Comparison of ENCODE assay signal across 20 mouse cellular contexts in the genomic region with DNA sequence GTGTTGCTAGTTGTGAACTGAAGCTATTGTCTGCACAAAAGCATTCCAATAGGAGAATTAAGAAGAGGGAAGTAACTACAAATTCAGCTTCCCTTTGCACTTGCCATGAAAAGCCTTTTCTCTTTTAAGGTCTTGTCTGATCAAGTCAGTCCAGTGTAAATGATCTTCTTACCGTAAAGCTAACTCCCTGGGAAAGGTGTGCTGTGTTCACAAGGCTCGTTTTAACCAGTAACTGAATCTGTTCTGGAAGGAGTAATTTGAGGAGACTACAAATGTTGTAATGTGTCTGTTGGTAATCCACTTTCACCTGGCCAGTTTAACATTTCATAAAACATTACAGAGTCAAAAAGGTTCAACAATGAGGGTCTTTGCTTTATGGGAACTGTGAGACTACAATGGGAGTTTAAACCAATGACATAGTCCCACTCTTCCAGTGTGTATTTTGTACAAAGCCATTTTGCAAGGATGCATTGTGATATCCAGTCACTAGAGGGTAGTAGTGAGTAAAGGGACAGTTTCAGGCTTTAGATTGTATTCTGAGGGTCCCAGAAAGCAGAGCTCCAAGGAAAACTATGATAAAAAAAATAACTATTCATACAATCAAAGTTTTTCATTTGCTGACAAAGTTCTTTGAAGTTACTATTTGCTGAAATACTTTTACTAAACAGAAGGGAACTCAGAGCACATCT.
DNase-seq lines count a peak whose midpoint lies in the region; ATAC-seq and TF ChIP-seq lines count a peak whose summit lies in the region.
"Had no signal": no experiment of that assay in that cellular context is flagged by ENCODE, and none has a peak within 500 bp of the region (broad histone marks: within the 10 kb centered on the region; RNA-seq: fewer than 3 reads in every experiment).

No protein-coding gene starts in this region.

- no peak for TF ChIP-seq POLR2A in kidney, adult 2 months (IDR thresholded peaks at IDR 0.05; ENCODE audit: low read depth, low read length)

- no peak for TF ChIP-seq EP300 in lung, postnatal 0 days (IDR thresholded peaks at IDR 0.05)

- no peaks in the 10 kb centered on the region for H3K9me3 ChIP-seq in embryonic facial prominence, embryonic 11.5 days (replicated peaks; ENCODE audit: control insufficient read depth, low read length)
- H3K9me3 ChIP-seq in embryonic facial prominence, embryonic 10.5 days, result no peaks in the 10 kb centered on the region
- H3K9me3 ChIP-seq in lung, postnatal 0 days (ENCODE audit: low read length), result no peaks in the 10 kb centered on the region
- no peaks in the 10 kb centered on the region for H3K9me3 ChIP-seq in embryonic facial prominence, embryonic 15.5 days (replicated peaks)
- H3K9me3 ChIP-seq: forebrain, embryonic 12.5 days; G1E; intestine, embryonic 15.5 days; limb, embryonic 15.5 days; neural tube, embryonic 12.5 days had no signal

- no peaks in the 10 kb centered on the region for H3K4me1 ChIP-seq in embryonic facial prominence, embryonic 11.5 days (ENCODE audit: control insufficient read depth, insufficient read depth, low read length)
- no peaks in the 10 kb centered on the region for H3K4me1 ChIP-seq in embryonic facial prominence, embryonic 10.5 days
- no peaks in the 10 kb centered on the region for H3K4me1 ChIP-seq in kidney, adult 2 months (ENCODE audit: control insufficient read depth, insufficient read depth, low read length)
- no peaks in the 10 kb centered on the region for H3K4me1 ChIP-seq in lung, postnatal 0 days (ENCODE audit: insufficient read depth, low read depth, low read length)
- H3K4me1 ChIP-seq in embryonic facial prominence, embryonic 15.5 days, result no peaks in the 10 kb centered on the region
- H3K4me1 ChIP-seq: forebrain, embryonic 12.5 days; intestine, embryonic 15.5 days; limb, embryonic 15.5 days; neural tube, embryonic 12.5 days had no signal

- peak; percentile 9 for DNase-seq in embryonic facial prominence, embryonic 11.5 days (ENCODE audit: low spot score)
- no peak for DNase-seq in embryonic facial prominence, embryonic 10.5 days (ENCODE audit: low spot score)
- DNase-seq in kidney, adult 2 months, result no peak
- no peak for DNase-seq in kidney, postnatal 25 days
- DNase-seq in lung, postnatal 0 days (ENCODE audit: low spot score), result no peak
- no peak for DNase-seq in lung, adult 18-20 months
- DNase-seq in thymus, postnatal 0 days (ENCODE audit: low spot score), result no peak
- DNase-seq: adrenal gland, adult 2 months; B cell, adult 2 months; cerebellum, postnatal 14 days; kidney, postnatal 10 days; layer of hippocampus, adult 9-11 months; lung, postnatal 14 days; spleen, adult 18-20 months had no signal

- TF ChIP-seq CTCF in kidney, adult 2 months (conservative IDR thresholded peaks at IDR 0.05; ENCODE audit: insufficient read depth, insufficient read length, low read depth, low read length), result 0 out of 2 replicates have a peak, but pooled peaks have one; percentile 11
- peak; percentile 56 for TF ChIP-seq CTCF in lung, postnatal 0 days (IDR thresholded peaks at IDR 0.05)

- 64% methylated on average over 2 of the region's 2 CpGs for WGBS in embryonic facial prominence, embryonic 11.5 days
- 71% methylated on average over 2 of the region's 2 CpGs for WGBS in embryonic facial prominence, embryonic 10.5 days
- 39% methylated on average over 2 of the region's 2 CpGs for WGBS in kidney, adult 2 months
- 60% methylated on average over 2 of the region's 2 CpGs for WGBS in lung, postnatal 0 days
- WGBS in embryonic facial prominence, embryonic 15.5 days, result 41% methylated on average over 2 of the region's 2 CpGs

- no peak overlapping the region for H3K9ac ChIP-seq in embryonic facial prominence, embryonic 11.5 days (replicated peaks; ENCODE audit: low read length)
- H3K9ac ChIP-seq in lung, postnatal 0 days (replicated peaks; ENCODE audit: low read depth), result no peak overlapping the region
- no peak overlapping the region for H3K9ac ChIP-seq in embryonic facial prominence, embryonic 15.5 days
- H3K9ac ChIP-seq: forebrain, embryonic 12.5 days; intestine, embryonic 15.5 days; limb, embryonic 15.5 days; neural tube, embryonic 12.5 days had no signal

- H3K4me2 ChIP-seq in embryonic facial prominence, embryonic 11.5 days (ENCODE audit: low read depth, low read length), result no peak overlapping the region
- H3K4me2 ChIP-seq in lung, postnatal 0 days (replicated peaks; ENCODE audit: low read depth, low read length), result no peak overlapping the region
- no peak overlapping the region for H3K4me2 ChIP-seq in embryonic facial prominence, embryonic 15.5 days (replicated peaks)
- H3K4me2 ChIP-seq: forebrain, embryonic 12.5 days; intestine, embryonic 15.5 days; limb, embryonic 15.5 days; neural tube, embryonic 12.5 days had no signal

- no peaks in the 10 kb centered on the region for H3K36me3 ChIP-seq in embryonic facial prominence, embryonic 11.5 days (replicated peaks; ENCODE audit: control insufficient read depth, insufficient read depth, low read depth, low read length)
- H3K36me3 ChIP-seq in embryonic facial prominence, embryonic 10.5 days (replicated peaks), result no peaks in the 10 kb centered on the region
- H3K36me3 ChIP-seq in kidney, adult 2 months (ENCODE audit: control insufficient read depth, insufficient read depth, low read length), result no peaks in the 10 kb centered on the region
- H3K36me3 ChIP-seq in lung, postnatal 0 days (ENCODE audit: insufficient read depth, low read length), result no peaks in the 10 kb centered on the region
- no peaks in the 10 kb centered on the region for H3K36me3 ChIP-seq in embryonic facial prominence, embryonic 15.5 days
- H3K36me3 ChIP-seq: forebrain, embryonic 12.5 days; G1E; intestine, embryonic 15.5 days; limb, embryonic 15.5 days; neural tube, embryonic 12.5 days had no signal

- no peak for ATAC-seq in embryonic facial prominence, embryonic 11.5 days (replicated peaks; ENCODE audit: insufficient number of reproducible peaks, low FRiP score, low TSS enrichment, low read depth)
- ATAC-seq in lung, postnatal 0 days, result no peak
- ATAC-seq in embryonic facial prominence, embryonic 15.5 days (ENCODE audit: insufficient number of reproducible peaks, low FRiP score, low TSS enrichment, low read depth), result peak; percentile 63; the same call in 1 of the 2 replicates
- ATAC-seq: intestine, embryonic 15.5 days had no signal

- H3K27ac ChIP-seq in embryonic facial prominence, embryonic 11.5 days (replicated peaks; ENCODE audit: low read depth, low read length), result no peak overlapping the region
- no peak overlapping the region for H3K27ac ChIP-seq in embryonic facial prominence, embryonic 10.5 days (replicated peaks)
- no peak overlapping the region for H3K27ac ChIP-seq in kidney, adult 2 months (ENCODE audit: insufficient read depth, low read depth, low read length)
- H3K27ac ChIP-seq in lung, postnatal 0 days (ENCODE audit: low read length), result no peak overlapping the region
- H3K27ac ChIP-seq in embryonic facial prominence, embryonic 15.5 days (replicated peaks), result no peak overlapping the region
- H3K27ac ChIP-seq: forebrain, embryonic 12.5 days; intestine, embryonic 15.5 days; limb, embryonic 15.5 days; neural tube, embryonic 12.5 days had no signal

- H3K4me3 ChIP-seq in embryonic facial prominence, embryonic 11.5 days (ENCODE audit: low read depth, low read length), result no peak overlapping the region
- no peak overlapping the region for H3K4me3 ChIP-seq in embryonic facial prominence, embryonic 10.5 days
- no peak overlapping the region for H3K4me3 ChIP-seq in kidney, adult 2 months (ENCODE audit: insufficient read depth, low read depth, low read length)
- H3K4me3 ChIP-seq in lung, postnatal 0 days (ENCODE audit: low read depth, low read length), result no peak overlapping the region
- H3K4me3 ChIP-seq in embryonic facial prominence, embryonic 15.5 days (replicated peaks), result no peak overlapping the region
- H3K4me3 ChIP-seq: forebrain, embryonic 12.5 days; intestine, embryonic 15.5 days; limb, embryonic 15.5 days; neural tube, embryonic 12.5 days had no signal

- no peaks in the 10 kb centered on the region for H3K27me3 ChIP-seq in embryonic facial prominence, embryonic 11.5 days (ENCODE audit: control insufficient read depth, insufficient read depth, low read length)
- no peaks in the 10 kb centered on the region for H3K27me3 ChIP-seq in embryonic facial prominence, embryonic 10.5 days (replicated peaks; ENCODE audit: low read depth, poor library complexity, severe bottlenecking)
- H3K27me3 ChIP-seq in kidney, adult 2 months (replicated peaks; ENCODE audit: control insufficient read depth, insufficient read depth, low read length), result no peaks in the 10 kb centered on the region
- H3K27me3 ChIP-seq in lung, postnatal 0 days (replicated peaks; ENCODE audit: insufficient read depth, low read length), result no peaks in the 10 kb centered on the region
- H3K27me3 ChIP-seq in embryonic facial prominence, embryonic 15.5 days, result no peaks in the 10 kb centered on the region
- H3K27me3 ChIP-seq: forebrain, embryonic 12.5 days; intestine, embryonic 15.5 days; limb, embryonic 15.5 days; neural tube, embryonic 12.5 days had no signal
